ENCODE assay signal across 22 mouse cellular contexts in the genomic region with DNA sequence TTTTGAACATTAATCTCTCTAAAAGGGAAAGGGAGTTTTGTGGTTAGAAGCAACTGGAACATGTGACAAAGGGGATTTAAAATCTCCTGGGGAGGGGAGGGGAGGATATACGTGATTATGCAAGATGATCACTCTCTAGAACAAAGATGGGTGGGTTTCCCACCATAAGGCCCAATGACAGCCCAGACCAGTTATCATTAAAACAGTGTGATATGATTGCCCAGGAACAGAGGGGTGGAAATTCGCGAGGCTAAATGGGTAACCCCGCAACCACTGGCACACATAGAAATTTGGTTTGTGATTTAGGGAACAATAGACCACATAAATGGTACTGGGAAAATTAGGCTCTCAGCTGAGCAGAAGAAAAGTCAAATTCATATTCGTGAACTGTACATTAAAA. TPM values are rescaled to one million over a fixed set of nuclear protein-coding genes. Genes with fewer than 3 reads are reported as not detected.
DNase-seq lines count a peak whose midpoint lies in the region; ATAC-seq lines count a peak whose summit lies in the region.
"Had no signal": no experiment of that assay in that cellular context is flagged by ENCODE, and none has a peak within 500 bp of the region (broad histone marks: within the 10 kb centered on the region; RNA-seq: fewer than 3 reads in every experiment).

No protein-coding gene starts in this region.

- no peaks in the 10 kb centered on the region for H3K27me3 ChIP-seq in forebrain, embryonic 15.5 days
- H3K27me3 ChIP-seq in forebrain, embryonic 11.5 days (ENCODE audit: control insufficient read depth, insufficient read depth, low read length), result no peaks in the 10 kb centered on the region
- H3K27me3 ChIP-seq in lung, embryonic 15.5 days, result no peaks in the 10 kb centered on the region
- no peaks in the 10 kb centered on the region for H3K27me3 ChIP-seq in midbrain, embryonic 15.5 days (replicated peaks)
- H3K27me3 ChIP-seq in midbrain, embryonic 16.5 days (ENCODE audit: control insufficient read depth, insufficient read depth, low read depth, low read length), result no peaks in the 10 kb centered on the region
- H3K27me3 ChIP-seq: embryonic facial prominence, embryonic 13.5 days; Patski had no signal

- 42% methylated on average over 5 of the region's 5 CpGs for WGBS in forebrain, embryonic 15.5 days
- 66% methylated on average over 5 of the region's 5 CpGs for WGBS in forebrain, embryonic 11.5 days
- 69% methylated on average over 5 of the region's 5 CpGs for WGBS in lung, embryonic 15.5 days
- 50% methylated on average over 5 of the region's 5 CpGs for WGBS in midbrain, embryonic 15.5 days
- WGBS in midbrain, embryonic 16.5 days, result 41% methylated on average over 5 of the region's 5 CpGs

- H3K27ac ChIP-seq in forebrain, embryonic 15.5 days (replicated peaks), result no peak overlapping the region
- no peak overlapping the region for H3K27ac ChIP-seq in forebrain, embryonic 11.5 days (ENCODE audit: low read depth, low read length)
- H3K27ac ChIP-seq in lung, embryonic 15.5 days, result peak overlapping the region; percentile 20; the same call in 1 of the 2 replicates
- H3K27ac ChIP-seq in midbrain, embryonic 15.5 days, result 0 out of 2 replicates have a peak overlapping the region, but pooled peaks have one; percentile 8
- no peak overlapping the region for H3K27ac ChIP-seq in midbrain, embryonic 16.5 days (ENCODE audit: low read length)
- H3K27ac ChIP-seq: embryonic facial prominence, embryonic 13.5 days; heart, embryonic 10.5 days; hindbrain, embryonic 14.5 days had no signal

- no peak overlapping the region for H3K4me2 ChIP-seq in forebrain, embryonic 15.5 days (replicated peaks)
- H3K4me2 ChIP-seq in forebrain, embryonic 11.5 days (ENCODE audit: low read depth, low read length, severe bottlenecking), result no peak overlapping the region
- H3K4me2 ChIP-seq in lung, embryonic 15.5 days, result no peak overlapping the region
- no peak overlapping the region for H3K4me2 ChIP-seq in midbrain, embryonic 15.5 days
- no peak overlapping the region for H3K4me2 ChIP-seq in midbrain, embryonic 16.5 days (ENCODE audit: low read length)
- H3K4me2 ChIP-seq: embryonic facial prominence, embryonic 13.5 days; hindbrain, embryonic 14.5 days had no signal

- DNase-seq in forebrain, embryonic 11.5 days (ENCODE audit: low spot score), result no peak
- no peak for DNase-seq in lung, postnatal 10 days
- no peak for DNase-seq in left cerebral cortex, adult 8-10 months (ENCODE audit: low spot score in 2 of 2)
- DNase-seq: adrenal gland, postnatal 14 days; cerebellum, adult 11-12 months; cerebellum, adult 9-11 months; cerebellum, postnatal 36 days; gastrocnemius, postnatal 10 days; heart, adult 18-20 months; heart, postnatal 10 days; heart, postnatal 4 days had no signal

- peaks cover 8% of the 10 kb centered on the region for H3K4me1 ChIP-seq in forebrain, embryonic 15.5 days
- H3K4me1 ChIP-seq in forebrain, embryonic 11.5 days (replicated peaks; ENCODE audit: control insufficient read depth, insufficient read depth, low read length), result no peaks in the 10 kb centered on the region; the same call in 1 of the 2 replicates
- peaks cover 11% of the 10 kb centered on the region for H3K4me1 ChIP-seq in lung, embryonic 15.5 days
- H3K4me1 ChIP-seq in midbrain, embryonic 15.5 days, result 0 out of 2 replicates have a peak, but pooled peaks cover 3% of the 10 kb centered on the region
- H3K4me1 ChIP-seq in midbrain, embryonic 16.5 days (ENCODE audit: control insufficient read depth, insufficient read depth, low read length), result 0 out of 2 replicates have a peak, but pooled peaks cover 2% of the 10 kb centered on the region
- H3K4me1 ChIP-seq: heart, embryonic 10.5 days had no signal

- no peaks in the 10 kb centered on the region for H3K36me3 ChIP-seq in forebrain, embryonic 15.5 days
- no peaks in the 10 kb centered on the region for H3K36me3 ChIP-seq in forebrain, embryonic 11.5 days (ENCODE audit: control insufficient read depth, insufficient read depth, low read length)
- no peaks in the 10 kb centered on the region for H3K36me3 ChIP-seq in lung, embryonic 15.5 days
- no peaks in the 10 kb centered on the region for H3K36me3 ChIP-seq in midbrain, embryonic 15.5 days (replicated peaks)
- H3K36me3 ChIP-seq in midbrain, embryonic 16.5 days (ENCODE audit: control insufficient read depth, insufficient read depth, low read length), result no peaks in the 10 kb centered on the region
- H3K36me3 ChIP-seq: embryonic facial prominence, embryonic 13.5 days; heart, embryonic 10.5 days had no signal

- H3K9me3 ChIP-seq in forebrain, embryonic 15.5 days, result no peaks in the 10 kb centered on the region
- peaks cover 3% of the 10 kb centered on the region; the same call in 1 of the 2 replicates for H3K9me3 ChIP-seq in forebrain, embryonic 11.5 days (ENCODE audit: control insufficient read depth, low read length)
- no peaks in the 10 kb centered on the region; the same call in 1 of the 2 replicates for H3K9me3 ChIP-seq in lung, embryonic 15.5 days
- H3K9me3 ChIP-seq in midbrain, embryonic 15.5 days, result no peaks in the 10 kb centered on the region
- H3K9me3 ChIP-seq in midbrain, embryonic 16.5 days (replicated peaks; ENCODE audit: control insufficient read depth, low read length, poor library complexity, severe bottlenecking), result no peaks in the 10 kb centered on the region
- H3K9me3 ChIP-seq: heart, embryonic 10.5 days had no signal

- ATAC-seq in forebrain, embryonic 15.5 days (replicated peaks), result peak; percentile 51
- no peak for ATAC-seq in forebrain, embryonic 11.5 days (replicated peaks; ENCODE audit: low FRiP score)
- ATAC-seq in lung, embryonic 15.5 days (ENCODE audit: borderline replicate concordance, extremely low read depth, low FRiP score, low TSS enrichment), result peak; percentile 5; the same call in 1 of the 2 replicates
- ATAC-seq in midbrain, embryonic 15.5 days (replicated peaks), result 0 out of 2 replicates have a peak, but pooled peaks have one; percentile 24
- no peak for ATAC-seq in midbrain, embryonic 16.5 days
- ATAC-seq: activated CD4-positive, CD25-positive, alpha-beta regulatory T cell, adult 4 months; inflammation-experienced regulatory T-cells, adult 6 months; Patski had no signal

- H3K9ac ChIP-seq in forebrain, embryonic 15.5 days (replicated peaks), result no peak overlapping the region
- H3K9ac ChIP-seq in forebrain, embryonic 11.5 days (ENCODE audit: low read length), result no peak overlapping the region
- H3K9ac ChIP-seq in lung, embryonic 15.5 days, result no peak overlapping the region
- no peak overlapping the region for H3K9ac ChIP-seq in midbrain, embryonic 15.5 days
- H3K9ac ChIP-seq in midbrain, embryonic 16.5 days (ENCODE audit: low read depth, low read length), result no peak overlapping the region
- H3K9ac ChIP-seq: embryonic facial prominence, embryonic 13.5 days; hindbrain, embryonic 14.5 days had no signal

- H3K4me3 ChIP-seq in forebrain, embryonic 15.5 days, result no peak overlapping the region
- no peak overlapping the region for H3K4me3 ChIP-seq in forebrain, embryonic 11.5 days (ENCODE audit: low read depth, low read length)
- no peak overlapping the region for H3K4me3 ChIP-seq in lung, embryonic 15.5 days
- no peak overlapping the region for H3K4me3 ChIP-seq in midbrain, embryonic 15.5 days
- no peak overlapping the region for H3K4me3 ChIP-seq in midbrain, embryonic 16.5 days (ENCODE audit: low read depth, low read length)
- H3K4me3 ChIP-seq: embryonic facial prominence, embryonic 13.5 days; heart, embryonic 10.5 days had no signal

RNA-seq across cellular contexts. Expression of a gene that starts 37.9 kb away (rescaled TPM):
- polyA plus RNA-seq in forebrain, embryonic 15.5 days (2015; fragmentation: Nextera tagmentation; extraction: Ambion mirVana), result 1.7 and 2.1 TPM in 2 replicates
- polyA plus RNA-seq in forebrain, embryonic 11.5 days (2014; fragmentation: Nextera tagmentation; extraction: Ambion mirVana), result 3.1 and 3.4 TPM in 2 replicates
- polyA plus RNA-seq in lung, embryonic 15.5 days (2015; fragmentation: Nextera tagmentation; extraction: Ambion mirVana), result 3.6 and 4.7 TPM in 2 replicates
- polyA plus RNA-seq in midbrain, embryonic 15.5 days (2015; fragmentation: Nextera tagmentation; extraction: Ambion mirVana), result 2.3 and 2.8 TPM in 2 replicates
- 2.2 and 2.5 TPM in 2 replicates for polyA plus RNA-seq in midbrain, embryonic 16.5 days (2015; fragmentation: Nextera tagmentation; extraction: Ambion mirVana)
- 1 to 10 TPM; 3.8 to 5.6 (median 4.3) TPM for total RNA-seq in left cerebral cortex, adult 8-10 months (2022)
- total RNA-seq: CH12.LX; gastrocnemius, postnatal 10 days had no signal
- polyA plus RNA-seq: activated CD4-positive, CD25-positive, alpha-beta regulatory T cell, adult 4 months; inflammation-experienced regulatory T-cells, adult 6 months had no signal

Comparison
In these comparisons a context has a peak if more than half of its experiments do, and no peak if none do; other contexts are left out.
1. ATAC-seq: peak in forebrain, embryonic 15.5 days (single experiment), lung, embryonic 15.5 days (single experiment) and midbrain, embryonic 15.5 days (single experiment); none in forebrain, embryonic 11.5 days (single experiment) and midbrain, embryonic 16.5 days (single experiment).
2. H3K27ac ChIP-seq: peak in lung, embryonic 15.5 days (single experiment) and midbrain, embryonic 15.5 days (single experiment); none in forebrain, embryonic 15.5 days (single experiment), forebrain, embryonic 11.5 days (single experiment) and midbrain, embryonic 16.5 days (single experiment).